Mouse (Mus musculus) E14TG2a.4 (cell line): ENCODE data around the gene Nek8.
A peak's percentile ranks its signal among the peaks of the same experiment; 100 is the strongest.

Source experiments
- H3K27me3 ChIP-seq: 2 replicates; pipeline ENCODE4 v1.6.1; 2014; ENCODE audit warnings: low read length, control low read depth; ENCODE audit not compliant: insufficient read depth
- H3K36me3 ChIP-seq: 2 replicates; pipeline ENCODE4 v1.6.1; 2014; ENCODE audit warnings: low read length, control low read depth; ENCODE audit not compliant: insufficient read depth
- H3K4me1 ChIP-seq: replicated peaks from 2 replicates; pipeline ENCODE4 v1.6.1; 2014; ENCODE audit warnings: low read depth, low read length, control low read depth
- H3K4me3 ChIP-seq: replicated peaks from 2 replicates; pipeline ENCODE4 v1.5.1; 2014; ENCODE audit warnings: mild to moderate bottlenecking, low read length
- H3K9me3 ChIP-seq: 2 replicates; pipeline ENCODE4 v1.6.1; 2014; ENCODE audit warnings: low read length, control low read depth
- CTCF ChIP-seq: conservative IDR thresholded peaks from 2 replicates; pipeline ENCODE4 v1.5.1; 2014; ENCODE audit warnings: low read length
- NANOG ChIP-seq: IDR thresholded peaks from 2 replicates; pipeline ENCODE4 v1.6.1; 2014; ENCODE audit warnings: borderline replicate concordance, low read length, mixed read lengths
- POU5F1 ChIP-seq: IDR thresholded peaks from 2 replicates; pipeline ENCODE4 v1.6.1; 2014; ENCODE audit warnings: low read length, borderline replicate concordance

Gene Nek8

GRCm38 (mm10) chr11:78134344-78134743, 42.1 kb downstream of the Nek8 start:
- peaks cover 48% of the 10 kb centered on the region for H3K4me1 ChIP-seq
- H3K4me3 ChIP-seq = no peak overlapping the region
- H3K9me3 ChIP-seq = no peaks in the 10 kb centered on the region
- H3K27me3 ChIP-seq = no peaks in the 10 kb centered on the region
- H3K36me3 ChIP-seq = peaks cover 12% of the 10 kb centered on the region
- TF ChIP-seq CTCF (no peak), NANOG (no peak), POU5F1 (no peak)

- TF ChIP-seq NANOG = no peak
- TF ChIP-seq CTCF = no peak
- no peak for TF ChIP-seq POU5F1
- Histone ChIP-seq H3K36me3 (peaks cover 17% of the 10 kb centered on the region), H3K9me3 (no peaks in the 10 kb centered on the region), H3K4me1 (peaks cover 48% of the 10 kb centered on the region), H3K4me3 (no peak overlapping the region), H3K27me3 (no peaks in the 10 kb centered on the region)
Observed at GRCm38 (mm10) chr11:78133915-78134314, 42.6 kb downstream of the Nek8 start.

DNA sequence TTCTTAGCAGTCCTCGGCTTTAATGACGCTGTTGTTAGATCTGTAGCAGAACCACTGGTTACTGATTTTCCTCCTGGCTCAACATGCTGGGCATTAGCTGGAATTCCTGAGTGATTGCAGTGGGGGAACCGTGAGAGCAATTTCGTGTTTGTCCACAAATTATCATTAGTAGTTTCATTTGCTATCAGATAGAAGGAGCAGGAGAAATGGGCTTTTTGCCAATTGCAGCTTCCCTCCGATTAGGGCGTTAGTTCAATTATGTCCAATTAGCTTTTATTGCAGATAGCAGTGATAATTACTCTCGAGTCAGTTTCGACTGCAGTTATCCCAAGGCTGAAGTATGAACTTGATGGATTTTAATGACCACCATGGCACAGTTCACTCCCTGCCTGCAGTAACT, 47.0 kb downstream of the Nek8 start:
- Histone ChIP-seq H3K36me3 (peaks cover 31% of the 10 kb centered on the region), H3K27me3 (no peaks in the 10 kb centered on the region)
- TF ChIP-seq NANOG (no peak), POU5F1 (no peak), CTCF (no peak)

GRCm38 (mm10) chr11:78126739-78127138, 49.7 kb downstream of the Nek8 start:
- Histone ChIP-seq H3K27me3 (no peaks in the 10 kb centered on the region), H3K36me3 (peaks cover 28% of the 10 kb centered on the region), H3K4me1 (peaks cover 48% of the 10 kb centered on the region), H3K4me3 (no peak overlapping the region), H3K9me3 (no peaks in the 10 kb centered on the region)
- TF ChIP-seq NANOG = no peak
- TF ChIP-seq CTCF = no peak
- TF ChIP-seq POU5F1 = no peak

More for the DNA sequence above, 47.0 kb downstream of the Nek8 start:
- Histone ChIP-seq H3K9me3 (no peaks in the 10 kb centered on the region), H3K4me1 (peaks cover 49% of the 10 kb centered on the region), H3K4me3 (no peak overlapping the region)

DNA sequence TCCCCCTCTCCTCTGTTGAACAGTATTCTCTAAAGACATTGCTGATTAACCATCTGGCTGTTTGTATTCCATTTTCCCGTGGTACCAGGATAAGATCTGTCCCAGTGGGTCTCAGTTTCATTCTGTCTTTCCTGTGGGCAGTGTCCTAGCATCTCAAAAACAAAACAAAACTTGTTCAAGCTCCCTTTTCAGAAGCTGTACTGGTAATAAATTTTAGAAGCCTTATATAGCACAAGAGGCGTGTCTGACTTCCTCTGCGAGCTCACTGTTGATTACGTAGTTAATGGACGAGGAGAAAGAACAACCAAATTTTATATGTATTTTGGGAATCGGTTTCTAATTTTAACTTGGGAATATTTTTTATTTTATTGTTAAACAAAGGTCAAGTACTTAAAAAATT, 50.8 kb downstream of the Nek8 start:
- Histone ChIP-seq H3K9me3 (no peaks in the 10 kb centered on the region), H3K4me3 (no peak overlapping the region), H3K27me3 (no peaks in the 10 kb centered on the region), H3K4me1 (peaks cover 51% of the 10 kb centered on the region), H3K36me3 (peaks cover 20% of the 10 kb centered on the region; the same call in 1 of the 2 replicates)
- no peak for TF ChIP-seq NANOG
- TF ChIP-seq POU5F1 = no peak
- TF ChIP-seq CTCF = no peak

DNA sequence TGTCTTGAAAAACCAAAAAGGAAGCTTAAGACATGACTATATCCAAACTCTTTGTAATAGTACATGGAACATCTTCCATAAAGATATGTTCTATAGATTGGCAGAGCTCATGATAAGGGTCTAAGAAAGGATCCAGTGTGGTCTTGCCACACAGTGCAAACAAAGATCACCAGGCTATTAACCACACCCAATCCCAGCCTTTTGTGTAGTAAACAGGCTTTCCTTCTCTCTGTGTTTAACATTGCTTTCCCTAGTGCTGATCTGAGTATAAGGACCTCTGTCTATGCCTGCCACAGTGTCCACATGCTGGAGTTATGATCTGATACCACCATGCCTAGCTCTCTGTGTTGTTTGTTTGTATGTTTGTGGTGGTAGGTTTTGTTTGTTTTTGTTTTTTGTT, 52.7 kb downstream of the Nek8 start:
- Histone ChIP-seq H3K4me3 (no peak overlapping the region), H3K9me3 (no peaks in the 10 kb centered on the region), H3K36me3 (peaks cover 13% of the 10 kb centered on the region; the same call in 1 of the 2 replicates), H3K27me3 (no peaks in the 10 kb centered on the region), H3K4me1 (peaks cover 58% of the 10 kb centered on the region)
- no peak for TF ChIP-seq POU5F1
- peak; percentile 20; the same call in 1 of the 2 replicates for TF ChIP-seq NANOG
- TF ChIP-seq CTCF = no peak

- TF ChIP-seq NANOG (no peak), CTCF (no peak), POU5F1 (no peak)
Observed at GRCm38 (mm10) chr11:78122815-78123214, 53.7 kb downstream of the Nek8 start.

DNA sequence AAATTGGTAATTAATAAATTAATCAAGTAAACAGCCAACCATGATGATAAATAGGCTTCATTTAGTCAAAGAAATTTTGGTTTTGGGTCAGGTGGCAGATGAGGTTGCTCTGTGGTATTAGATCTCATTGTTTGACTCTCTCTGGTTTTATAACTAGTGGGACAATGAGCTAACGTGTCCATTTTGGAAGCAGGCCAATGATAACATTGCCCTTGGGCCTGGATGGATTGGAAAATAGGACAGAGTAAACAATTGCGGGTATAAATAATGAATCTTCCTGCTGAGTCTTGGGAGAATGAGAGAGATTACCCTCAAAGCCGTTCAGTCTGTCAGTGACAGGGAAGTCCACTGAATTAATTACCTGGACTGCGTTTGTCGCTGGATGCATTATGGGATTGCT, 55.3 kb downstream of the Nek8 start:
- Histone ChIP-seq H3K36me3 (no peaks in the 10 kb centered on the region), H3K4me1 (peaks cover 51% of the 10 kb centered on the region), H3K27me3 (no peaks in the 10 kb centered on the region), H3K4me3 (no peak overlapping the region), H3K9me3 (no peaks in the 10 kb centered on the region)
- TF ChIP-seq POU5F1 (no peak), CTCF (no peak), NANOG (no peak)

More at GRCm38 (mm10) chr11:78122815-78123214, 53.7 kb downstream of the Nek8 start:
- Histone ChIP-seq H3K27me3 (no peaks in the 10 kb centered on the region), H3K4me1 (peaks cover 58% of the 10 kb centered on the region), H3K9me3 (no peaks in the 10 kb centered on the region), H3K4me3 (no peak overlapping the region), H3K36me3 (peaks cover 11% of the 10 kb centered on the region; the same call in 1 of the 2 replicates)

DNA sequence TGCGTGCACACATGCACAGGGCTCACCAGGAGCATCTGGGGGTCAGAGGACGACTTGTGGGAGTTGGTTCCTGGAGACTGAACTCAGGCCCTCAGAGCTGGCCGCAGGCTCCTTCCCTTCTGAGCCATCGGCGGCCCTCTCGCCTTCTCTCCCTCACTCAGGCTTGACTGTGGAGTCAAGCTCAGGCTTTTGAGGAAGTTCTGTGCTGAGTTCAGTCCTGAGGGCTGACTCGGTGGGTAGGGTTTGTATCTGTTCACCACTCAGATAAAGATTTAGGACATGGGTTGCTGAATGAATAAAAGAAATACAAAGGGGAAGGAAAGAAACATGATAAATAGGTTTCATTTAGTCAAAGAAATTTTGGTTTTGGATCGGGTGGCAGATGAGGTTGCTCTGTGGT, 56.6 kb downstream of the Nek8 start:
- no peak overlapping the region for H3K4me3 ChIP-seq
- H3K27me3 ChIP-seq = no peaks in the 10 kb centered on the region
- H3K36me3 ChIP-seq = no peaks in the 10 kb centered on the region
- no peak for TF ChIP-seq POU5F1
- TF ChIP-seq CTCF = no peak
- TF ChIP-seq NANOG = no peak
- H3K9me3 ChIP-seq = no peaks in the 10 kb centered on the region
- H3K4me1 ChIP-seq = peaks cover 46% of the 10 kb centered on the region
